Comparison of ENCODE assay signal across 12 mouse cellular contexts in the genomic region with DNA sequence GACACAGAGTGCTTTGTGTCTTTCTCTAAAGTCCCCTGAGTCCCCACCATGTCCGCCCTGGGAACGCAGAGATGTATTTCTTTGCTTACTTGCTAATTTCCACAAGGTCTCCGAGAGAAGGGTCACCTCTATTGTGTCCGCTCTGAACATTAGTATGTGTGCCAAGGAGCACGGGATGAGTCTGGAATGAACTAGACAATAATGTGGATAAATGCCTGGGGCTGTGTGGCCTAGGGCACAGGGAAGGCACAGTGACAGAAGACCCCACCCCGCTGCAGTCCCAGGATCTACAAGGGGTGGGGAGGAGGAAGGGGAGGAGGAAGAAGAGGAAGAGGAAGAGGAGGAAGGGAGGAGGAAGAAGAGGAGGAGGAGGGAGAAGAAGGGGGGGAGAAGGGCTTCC. TPM values are rescaled to one million over a fixed set of nuclear protein-coding genes. Genes with fewer than 3 reads are reported as not detected.
DNase-seq lines count a peak whose midpoint lies in the region; ATAC-seq and TF ChIP-seq lines count a peak whose summit lies in the region.
"Had no signal": no experiment of that assay in that cellular context is flagged by ENCODE, and none has a peak within 500 bp of the region (broad histone marks: within the 10 kb centered on the region; RNA-seq: fewer than 3 reads in every experiment).

No protein-coding gene starts in this region.

- H3K4me1 ChIP-seq in heart, embryonic 15.5 days (replicated peaks) = peaks cover 60% of the 10 kb centered on the region
- peaks cover 39% of the 10 kb centered on the region for H3K4me1 ChIP-seq in embryonic facial prominence, embryonic 15.5 days

- no peaks in the 10 kb centered on the region for H3K27me3 ChIP-seq in heart, embryonic 15.5 days
- no peaks in the 10 kb centered on the region for H3K27me3 ChIP-seq in embryonic facial prominence, embryonic 15.5 days

- no peak for ATAC-seq in heart, embryonic 15.5 days (replicated peaks; ENCODE audit: insufficient number of reproducible peaks, insufficient read depth, low FRiP score, low read depth)
- ATAC-seq in embryonic facial prominence, embryonic 15.5 days (ENCODE audit: insufficient number of reproducible peaks, low FRiP score, low TSS enrichment, low read depth) = no peak

- H3K36me3 ChIP-seq in heart, embryonic 15.5 days = no peaks in the 10 kb centered on the region
- H3K36me3 ChIP-seq in embryonic facial prominence, embryonic 15.5 days = no peaks in the 10 kb centered on the region

- no peaks in the 10 kb centered on the region for H3K9me3 ChIP-seq in heart, embryonic 15.5 days (replicated peaks)
- H3K9me3 ChIP-seq in embryonic facial prominence, embryonic 15.5 days (replicated peaks) = no peaks in the 10 kb centered on the region

- H3K4me2 ChIP-seq in heart, embryonic 15.5 days = no peak overlapping the region
- H3K4me2 ChIP-seq in embryonic facial prominence, embryonic 15.5 days (replicated peaks) = no peak overlapping the region
- H3K4me2 ChIP-seq: liver, embryonic 11.5 days had no signal

- TF ChIP-seq CTCF in brain, embryonic 14.5 days (IDR thresholded peaks at IDR 0.05; ENCODE audit: borderline replicate concordance, extremely low read depth, insufficient read depth, insufficient read length) = no peak

- peak overlapping the region; percentile 88 for H3K27ac ChIP-seq in heart, embryonic 15.5 days
- peak overlapping the region; percentile 44; the same call in 1 of the 2 replicates for H3K27ac ChIP-seq in embryonic facial prominence, embryonic 15.5 days (replicated peaks)

- no peak overlapping the region for H3K4me3 ChIP-seq in heart, embryonic 15.5 days
- H3K4me3 ChIP-seq in embryonic facial prominence, embryonic 15.5 days (replicated peaks) = no peak overlapping the region

- DNase-seq in heart, postnatal 4 days = no peak
- DNase-seq in brain, embryonic 14.5 days (ENCODE audit: low read depth) = peak; percentile 28
- DNase-seq in kidney, postnatal 14 days = peak; percentile 47
- no peak for DNase-seq in layer of hippocampus, adult 8-10 months (ENCODE audit: low spot score in 2 of 2)
- no peak for DNase-seq in spleen, postnatal 4 days (ENCODE audit: low spot score in 2 of 2)
- no peak for DNase-seq in cerebellum, adult 9-11 months
- DNase-seq: adrenal gland, postnatal 14 days; cerebellum, adult 11 months; retina, postnatal 1 day had no signal

- H3K9ac ChIP-seq in heart, embryonic 15.5 days = no peak overlapping the region
- no peak overlapping the region for H3K9ac ChIP-seq in embryonic facial prominence, embryonic 15.5 days

- no peak for TF ChIP-seq POLR2A in brain, embryonic 14.5 days (IDR thresholded peaks at IDR 0.05; ENCODE audit: borderline replicate concordance, extremely low read depth, insufficient read depth, insufficient read length, poor library complexity, severe bottlenecking)

- 66% methylated on average over 6 of the region's 6 CpGs for WGBS in heart, embryonic 15.5 days
- 64% methylated on average over 6 of the region's 6 CpGs for WGBS in embryonic facial prominence, embryonic 15.5 days

RNA-seq across cellular contexts. Expression of gene Rph3al, which starts 3.8 kb away (rescaled TPM):
- polyA plus RNA-seq in heart, embryonic 15.5 days (2015; fragmentation: Nextera tagmentation; extraction: Ambion mirVana) = 5.1 and 5.2 TPM in 2 replicates
- total RNA-seq in heart, postnatal 4 days (2021) = 10 to 100 TPM; 26.2 to 26.7 TPM
- polyA plus RNA-seq in brain, embryonic 14.5 days (2012; rRNA removed) = 1.7 and 3.1 TPM in 2 replicates
- polyA plus RNA-seq in embryonic facial prominence, embryonic 15.5 days (2015; fragmentation: Nextera tagmentation; extraction: Ambion mirVana) = 2.7 and 3.6 TPM in 2 replicates
- 1 to 10 TPM; 4.4 to 7.6 (median 5.4) TPM for total RNA-seq in layer of hippocampus, adult 8-10 months (2022)

Comparison
In these comparisons a context has a peak if more than half of its experiments do, and no peak if none do; other contexts are left out.
1. DNase-seq: peak in brain, embryonic 14.5 days (single experiment) and kidney, postnatal 14 days (single experiment); none in heart, postnatal 4 days (single experiment), layer of hippocampus, adult 8-10 months (0 of 2), spleen, postnatal 4 days (0 of 2) and cerebellum, adult 9-11 months (single experiment).